Mouse (Mus musculus): Measurements from ENCODE around the gene Frrs1. TPM values are rescaled to one million over a fixed set of nuclear protein-coding genes. Genes with fewer than 3 reads are reported as not detected.

Frrs1 gene
- polyA plus RNA-seq, 1 experiment from 2014 or later: 26.8 TPM

- Histone ChIP-seq H3K9me3 (replicated peaks; ENCODE audit: control insufficient read depth, low read length) (no peaks in the 10 kb centered on the region), H3K4me3 (ENCODE audit: low read depth, low read length) (no peak overlapping the region), H3K27me3 (ENCODE audit: control insufficient read depth, insufficient read depth, low read length) (no peaks in the 10 kb centered on the region), H3K36me3 (ENCODE audit: control insufficient read depth, insufficient read depth, low read length) (no peaks in the 10 kb centered on the region), H3K9ac (ENCODE audit: low read depth, low read length) (no peak overlapping the region), H3K4me2 (no peak overlapping the region), H3K4me1 (ENCODE audit: control insufficient read depth, insufficient read depth, low read length) (no peaks in the 10 kb centered on the region), H3K27ac (ENCODE audit: low read depth, low read length) (no peak overlapping the region)
- WGBS (ENCODE audit: insufficient replicate concordance): 80% methylated on average over 6 of the region's 6 CpGs
- ATAC-seq (replicated peaks; ENCODE audit: insufficient number of reproducible peaks, low FRiP score, low TSS enrichment): no peak
These were observed 94.1 kb downstream of the Frrs1 start for GRCm38 (mm10) chr3:116953366-116953765.

GRCm38 (mm10) chr3:116955061-116955460, 95.8 kb downstream of the Frrs1 start:
- 52% methylated on average over 6 of the region's 6 CpGs for WGBS (ENCODE audit: insufficient replicate concordance)
- ATAC-seq (replicated peaks; ENCODE audit: insufficient number of reproducible peaks, low FRiP score, low TSS enrichment): no peak
- no peaks in the 10 kb centered on the region for H3K4me1 ChIP-seq (ENCODE audit: control insufficient read depth, insufficient read depth, low read length)
- no peak overlapping the region for H3K4me2 ChIP-seq
- H3K36me3 ChIP-seq (ENCODE audit: control insufficient read depth, insufficient read depth, low read length): no peaks in the 10 kb centered on the region
- H3K4me3 ChIP-seq (ENCODE audit: low read depth, low read length): no peak overlapping the region
- H3K27me3 ChIP-seq (ENCODE audit: control insufficient read depth, insufficient read depth, low read length): no peaks in the 10 kb centered on the region
- H3K9ac ChIP-seq (ENCODE audit: low read depth, low read length): no peak overlapping the region
- no peak overlapping the region for H3K27ac ChIP-seq (ENCODE audit: low read depth, low read length)
- no peaks in the 10 kb centered on the region for H3K9me3 ChIP-seq (replicated peaks; ENCODE audit: control insufficient read depth, low read length)

Other genes starting within 250 kb of the Frrs1 start
- gene Trmt13, start 244.9 kb upstream of the Frrs1 start, polyA plus RNA-seq (2014; fragmentation: Nextera tagmentation; extraction: Ambion mirVana): 19.9 and 20.7 TPM in 2 replicates
- gene Mfsd14a, start 196.8 kb upstream of the Frrs1 start, polyA plus RNA-seq (2014; fragmentation: Nextera tagmentation; extraction: Ambion mirVana): 64.2 and 66.8 TPM in 2 replicates
- not detected in 2 replicates for gene Gm43191, start 178.2 kb upstream of the Frrs1 start, polyA plus RNA-seq (2014; fragmentation: Nextera tagmentation; extraction: Ambion mirVana)
- gene Slc35a3, start 146.6 kb upstream of the Frrs1 start, polyA plus RNA-seq (2014; fragmentation: Nextera tagmentation; extraction: Ambion mirVana): 13.4 and 15.9 TPM in 2 replicates
- 49.2 and 55.8 TPM in 2 replicates for gene Agl, start 51.3 kb upstream of the Frrs1 start, polyA plus RNA-seq (2014; fragmentation: Nextera tagmentation; extraction: Ambion mirVana)
- not detected in 2 replicates for gene 4930455H04Rik, start 108.8 kb downstream of the Frrs1 start, polyA plus RNA-seq (2014; fragmentation: Nextera tagmentation; extraction: Ambion mirVana)
- gene Palmd, start 109.5 kb downstream of the Frrs1 start, polyA plus RNA-seq (2014; fragmentation: Nextera tagmentation; extraction: Ambion mirVana): 10.4 and 11.1 TPM in 2 replicates

Data from heart, embryonic 11.5 days (tissue).